Mouse (Mus musculus) heart, adult 2 months (tissue): Measurements from ENCODE around the gene Frmd8.

Experiments used
- CTCF ChIP-seq: fragments of 200-600 bp; IDR thresholded peaks from 2 replicates; pipeline ENCODE4 v1.8.1; 2022; ENCODE audit warnings: antibody characterized with exemption, mild to moderate bottlenecking, moderate library complexity
- EP300 ChIP-seq: fragments of 200-500 bp; IDR thresholded peaks from 2 replicates; pipeline ENCODE4 v1.6.1; 2011; ENCODE audit warnings: low read depth, low read length, control low read depth; ENCODE audit not compliant: insufficient read depth
- POLR2A ChIP-seq: fragments of 200-500 bp; IDR thresholded peaks from 2 replicates; pipeline ENCODE4 v1.6.1; 2011; ENCODE audit warnings: mild to moderate bottlenecking, low read depth, low read length, control low read depth; ENCODE audit not compliant: insufficient read depth

GRCm38 (mm10) chr19:5868096-5868495 lies 7.0 kb downstream of the Frmd8 start:
- TF ChIP-seq CTCF (no peak), POLR2A (no peak), EP300 (no peak)
